Mouse (Mus musculus): Measurements from ENCODE around the gene Lmtk3.

The Lmtk3 gene

GRCm38 (mm10) chr7:45784524-45785372, 1.2 kb downstream of the Lmtk3 start, which contains the start of gene Sult2b1:
Sult2b1 (minus strand) TSS chr7:45784669.
- DNase-seq (ENCODE audit: low read depth) = no peak

GRCm38 (mm10) chr7:45785388-45786135, 2.0 kb downstream of the Lmtk3 start:
- DNase-seq (ENCODE audit: low read depth) = no peak

GRCm38 (mm10) chr7:45786136-45786578, 2.6 kb downstream of the Lmtk3 start:
- no peak for DNase-seq (ENCODE audit: low read depth)

- DNase-seq (ENCODE audit: low read depth) = no peak
Measured at GRCm38 (mm10) chr7:45786661-45787413, 3.3 kb downstream of the Lmtk3 start.

- DNase-seq (ENCODE audit: low read depth) = no peak
Measured at GRCm38 (mm10) chr7:45787642-45788041, 4.1 kb downstream of the Lmtk3 start.

GRCm38 (mm10) chr7:45790721-45791120, 7.2 kb downstream of the Lmtk3 start:
- DNase-seq (ENCODE audit: low read depth) = no peak

- DNase-seq (ENCODE audit: low read depth) = no peak
Measured at GRCm38 (mm10) chr7:45791756-45792490, 8.4 kb downstream of the Lmtk3 start.

- no peak for DNase-seq (ENCODE audit: low read depth)
Measured at GRCm38 (mm10) chr7:45793240-45793639, 9.7 kb downstream of the Lmtk3 start.

- DNase-seq (ENCODE audit: low read depth) = no peak
Measured at GRCm38 (mm10) chr7:45793969-45794585, 10.5 kb downstream of the Lmtk3 start.

GRCm38 (mm10) chr7:45794971-45795370, 11.4 kb downstream of the Lmtk3 start:
- no peak for DNase-seq (ENCODE audit: low read depth)

- DNase-seq (ENCODE audit: low read depth) = no peak
Measured at GRCm38 (mm10) chr7:45796950-45797349, 13.4 kb downstream of the Lmtk3 start.

GRCm38 (mm10) chr7:45797661-45798510, 14.3 kb downstream of the Lmtk3 start:
- no peak for DNase-seq (ENCODE audit: low read depth)

GRCm38 (mm10) chr7:45798511-45798836, 14.9 kb downstream of the Lmtk3 start:
- no peak for DNase-seq (ENCODE audit: low read depth)

GRCm38 (mm10) chr7:45798931-45799330, 15.4 kb downstream of the Lmtk3 start:
- no peak for DNase-seq (ENCODE audit: low read depth)

GRCm38 (mm10) chr7:45800001-45800400, 16.5 kb downstream of the Lmtk3 start:
- no peak for DNase-seq (ENCODE audit: low read depth)

GRCm38 (mm10) chr7:45800546-45801204, 17.1 kb downstream of the Lmtk3 start:
- peak; percentile 66 for DNase-seq (ENCODE audit: low read depth)

- peak; percentile 86 for DNase-seq (ENCODE audit: low read depth)
Measured at GRCm38 (mm10) chr7:45801348-45801747, 17.8 kb downstream of the Lmtk3 start.

GRCm38 (mm10) chr7:45802551-45802950, 19.0 kb downstream of the Lmtk3 start:
- DNase-seq (ENCODE audit: low read depth) = no peak

- DNase-seq (ENCODE audit: low read depth) = no peak
Measured at GRCm38 (mm10) chr7:45805941-45806340, 22.4 kb downstream of the Lmtk3 start.

GRCm38 (mm10) chr7:45808471-45808870, 24.9 kb downstream of the Lmtk3 start:
- no peak for DNase-seq (ENCODE audit: low read depth)

Data from c-Kit-positive CD71-negative TER-119-negative erythroid progenitor cells, embryonic 14.5 days (primary cell).